Mouse (Mus musculus) neural tube, embryonic 14.5 days (tissue): ENCODE results near the gene Ugt1a8. TPM values are rescaled to one million over a fixed set of nuclear protein-coding genes. Genes with fewer than 3 reads are reported as not detected.
"Not testable (repeated sequence)": the region's sequence is repeated elsewhere in the genome, so short reads cannot be mapped to it uniquely, and the experiment has no call there.

Experiments
- ATAC-seq: fragments of 200-750 bp; cut with Nextera tagmentation; 2 replicates; pipeline ENCODE4 v1.8.0; 2017; ENCODE audit warnings: low read depth, mild to moderate bottlenecking, moderate TSS enrichment, moderate library complexity
- H3K27ac ChIP-seq: fragments of 300-500 bp; sonication (generic); 2 replicates; pipeline ENCODE4 v1.5.1; 2014; ENCODE audit warnings: low read depth, mild to moderate bottlenecking, control low read depth, low read length, moderate library complexity, mixed read lengths
- H3K27me3 ChIP-seq: fragments of 300-500 bp; sonication (generic); 2 replicates; pipeline ENCODE4 v1.6.1; 2014; ENCODE audit warnings: low read length; ENCODE audit not compliant: control insufficient read depth, insufficient read depth
- H3K36me3 ChIP-seq: fragments of 300-500 bp; sonication (generic); 2 replicates; pipeline ENCODE4 v1.6.1; 2014; ENCODE audit warnings: low read length, mixed read lengths; ENCODE audit not compliant: control insufficient read depth, insufficient read depth
- H3K4me1 ChIP-seq: fragments of 300-500 bp; sonication (generic); 2 replicates; pipeline ENCODE4 v1.6.1; 2014; ENCODE audit warnings: low read length; ENCODE audit not compliant: control insufficient read depth, insufficient read depth
- H3K4me2 ChIP-seq: fragments of 300-500 bp; sonication (generic); 2 replicates; pipeline ENCODE4 v1.6.1; 2014; ENCODE audit warnings: mild to moderate bottlenecking, low read depth, low read length, control low read depth
- H3K4me3 ChIP-seq: fragments of 300-500 bp; sonication (generic); 2 replicates; pipeline ENCODE4 v1.5.1; 2014; ENCODE audit warnings: low read depth, low read length, control low read depth, mixed read lengths
- H3K9ac ChIP-seq: fragments of 300-500 bp; sonication (generic); replicated peaks from 2 replicates; pipeline ENCODE4 v1.6.1; 2014; ENCODE audit warnings: low read depth, mild to moderate bottlenecking, control low read depth, low read length, mixed read lengths
- H3K9me3 ChIP-seq: fragments of 300-500 bp; sonication (generic); 2 replicates; pipeline ENCODE4 v1.6.1; 2016; ENCODE audit warnings: low read length; ENCODE audit not compliant: control insufficient read depth
- WGBS: fragments of 180-500 bp; shearing (Covaris S2); extraction: QIAGEN DNeasy Blood & Tissue Kit; methylation state at CpG from one replicate; pipeline ENCODE4 v1.1.7; 2014; 5-methylcytosine and 5-hydroxymethylcytosine counted together
- polyA plus RNA-seq: library from polyadenylated mRNA; unstranded; fragments of >200 nt; fragmentation: Nextera tagmentation; extraction: Ambion mirVana; gene quantifications from 2 replicates; pipeline ENCODE4 v1.2.1, GENCODE M21; 2014

The Ugt1a8 gene
- polyA plus RNA-seq, result not detected in 2 replicates

DNA sequence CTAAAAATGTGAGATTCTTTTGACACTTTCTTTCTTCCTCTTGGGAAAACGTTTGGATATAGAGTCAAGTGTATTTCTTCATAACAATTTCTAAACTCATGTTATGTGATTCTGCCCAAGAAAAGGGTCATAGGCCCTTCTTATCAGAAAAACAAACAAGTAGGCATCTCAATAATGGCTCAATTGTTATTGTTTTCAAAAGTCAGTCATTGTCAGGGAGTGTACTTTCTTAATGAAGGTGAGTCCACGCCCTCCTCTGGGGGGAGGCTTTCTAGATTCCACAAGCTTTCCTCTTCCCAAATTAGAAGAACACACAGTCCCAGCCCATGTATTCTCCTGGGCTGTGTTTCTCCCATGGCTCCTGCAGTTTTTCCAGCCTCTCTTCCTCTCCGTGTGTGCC is at the start of gene Ugt1a8:
Gene Ugt1a8 (plus strand): TSS at position 301 of the 400 bp plus-strand sequence.
- Histone ChIP-seq H3K36me3 (no peaks in the 10 kb centered on the region), H3K4me2 (no peak within 1 kb of the TSS), H3K4me1 (no peaks in the 10 kb centered on the region), H3K27ac (no peak within 1 kb of the TSS), H3K9me3 (no peaks in the 10 kb centered on the region), H3K9ac (no peak within 1 kb of the TSS), H3K27me3 (no peaks in the 10 kb centered on the region), H3K4me3 (no peak within 1 kb of the TSS)
- 84% methylated on average over 3 of the region's 3 CpGs for WGBS
- ATAC-seq, result no peak

- not testable (repeated sequence) for H3K9me3 ChIP-seq, H3K36me3 ChIP-seq, H3K9ac ChIP-seq, H3K4me1 ChIP-seq, H3K27me3 ChIP-seq, H3K4me3 ChIP-seq, H3K4me2 ChIP-seq, ATAC-seq, H3K27ac ChIP-seq
- WGBS, result 57% methylated on average over 1 of the region's 2 CpGs
These were observed 44.6 kb upstream of the Ugt1a8 start for GRCm38 (mm10) chr1:88043044-88043443.

DNA sequence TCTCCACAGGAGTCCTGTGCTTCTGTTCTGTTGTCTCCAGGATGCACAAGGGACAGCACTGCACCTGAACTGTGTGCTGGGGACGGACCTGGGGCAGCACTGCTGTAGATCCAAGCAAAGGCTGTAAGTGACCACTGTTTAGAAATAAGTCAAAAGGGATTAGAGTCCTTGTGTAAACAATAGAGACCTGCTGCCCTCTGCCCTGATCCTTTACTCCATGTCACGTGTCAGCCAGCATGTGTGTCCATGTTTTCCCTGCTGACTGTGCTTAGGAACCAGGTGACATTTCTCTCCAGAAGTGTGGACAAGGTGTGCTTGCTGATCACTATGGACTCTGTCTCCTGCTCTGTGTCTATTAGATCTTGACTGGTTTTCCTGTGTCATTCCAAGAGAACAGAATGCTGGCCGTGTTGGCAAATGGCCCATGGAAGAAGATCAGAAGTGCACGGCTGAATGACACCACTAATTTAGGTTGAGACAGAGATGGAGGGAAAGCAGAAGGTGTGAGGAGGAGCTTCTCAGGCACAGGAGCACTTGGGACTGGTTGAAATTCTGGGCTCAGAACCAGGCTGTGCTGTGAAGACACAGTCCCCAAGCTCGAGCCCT is 42.7 kb upstream of the Ugt1a8 start:
- not testable (repeated sequence) for H3K9ac ChIP-seq, H3K4me3 ChIP-seq, H3K4me2 ChIP-seq, H3K9me3 ChIP-seq, H3K4me1 ChIP-seq, H3K27me3 ChIP-seq, ATAC-seq, H3K27ac ChIP-seq, H3K36me3 ChIP-seq
- WGBS, result 74% methylated on average over 3 of the region's 5 CpGs

- ATAC-seq, result not testable (repeated sequence)
- 91% methylated on average over 2 of the region's 2 CpGs for WGBS
These were observed 40.2 kb upstream of the Ugt1a8 start for GRCm38 (mm10) chr1:88047408-88047807.

GRCm38 (mm10) chr1:88055088-88055487 is 32.5 kb upstream of the Ugt1a8 start, which contains the start of gene Ugt1a10:
TSS of gene Ugt1a10 (plus strand) at chr1:88055388.
- Histone ChIP-seq H3K27me3 (no peaks in the 10 kb centered on the region), H3K9ac (no peak within 1 kb of the TSS), H3K4me2 (no peak within 1 kb of the TSS), H3K27ac (no peak within 1 kb of the TSS), H3K4me1 (no peaks in the 10 kb centered on the region), H3K9me3 (no peaks in the 10 kb centered on the region), H3K36me3 (no peaks in the 10 kb centered on the region), H3K4me3 (no peak within 1 kb of the TSS)
- WGBS, result 88% methylated on average over 1 of the region's 1 CpGs
- no peak for ATAC-seq

More at GRCm38 (mm10) chr1:88047408-88047807, 40.2 kb upstream of the Ugt1a8 start:
- H3K4me3 ChIP-seq, H3K27me3 ChIP-seq, H3K4me2 ChIP-seq, H3K9ac ChIP-seq, H3K9me3 ChIP-seq, H3K36me3 ChIP-seq, H3K4me1 ChIP-seq, H3K27ac ChIP-seq: not testable (repeated sequence)

- H3K4me2 ChIP-seq, H3K9ac ChIP-seq, H3K4me1 ChIP-seq, H3K9me3 ChIP-seq, H3K36me3 ChIP-seq, H3K27ac ChIP-seq, ATAC-seq, H3K4me3 ChIP-seq, H3K27me3 ChIP-seq: not testable (repeated sequence)
- 67% methylated on average over 1 of the region's 2 CpGs for WGBS
These were observed 21.0 kb upstream of the Ugt1a8 start for GRCm38 (mm10) chr1:88066472-88067102.

GRCm38 (mm10) chr1:88070495-88070894 is 17.1 kb upstream of the Ugt1a8 start, which contains the start of gene Ugt1a9:
TSS of gene Ugt1a9 (plus strand) at chr1:88070800.
- H3K36me3 ChIP-seq, result no peaks in the 10 kb centered on the region

DNA sequence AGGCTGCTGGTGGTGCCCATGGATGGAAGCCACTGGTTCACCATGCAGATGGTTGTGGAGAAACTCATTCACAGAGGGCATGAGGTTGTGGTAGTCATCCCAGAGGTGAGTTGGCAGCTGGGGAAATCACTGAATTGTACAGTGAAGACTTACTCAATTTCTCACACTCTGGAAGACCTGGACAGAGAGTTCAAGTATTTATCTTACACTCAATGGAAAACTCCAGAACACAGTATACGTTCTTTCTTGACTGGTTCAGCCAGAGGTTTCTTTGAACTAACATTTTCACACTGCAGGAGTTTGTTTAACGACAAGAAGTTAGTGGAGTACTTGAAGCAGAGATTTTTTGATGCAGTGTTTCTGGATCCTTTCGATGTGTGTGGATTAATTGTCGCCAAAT is 16.7 kb upstream of the Ugt1a8 start:
- H3K4me3 ChIP-seq, result no peak overlapping the region
- no peak overlapping the region for H3K27ac ChIP-seq
- no peaks in the 10 kb centered on the region for H3K27me3 ChIP-seq
- no peak overlapping the region for H3K9ac ChIP-seq
- 86% methylated on average over 4 of the region's 4 CpGs for WGBS
- no peaks in the 10 kb centered on the region for H3K4me1 ChIP-seq
- H3K4me2 ChIP-seq, result no peak overlapping the region
- ATAC-seq, result no peak
- no peaks in the 10 kb centered on the region for H3K36me3 ChIP-seq
- H3K9me3 ChIP-seq, result no peaks in the 10 kb centered on the region

More at GRCm38 (mm10) chr1:88070495-88070894, 17.1 kb upstream of the Ugt1a8 start, which contains the start of gene Ugt1a9:
- no peak within 1 kb of the TSS for H3K4me3 ChIP-seq
- no peak within 1 kb of the TSS for H3K9ac ChIP-seq
- H3K27ac ChIP-seq, result no peak within 1 kb of the TSS
- H3K4me1 ChIP-seq, result no peaks in the 10 kb centered on the region
- no peak for ATAC-seq
- WGBS, result 82% methylated on average over 2 of the region's 2 CpGs
- H3K27me3 ChIP-seq, result no peaks in the 10 kb centered on the region
- H3K9me3 ChIP-seq, result no peaks in the 10 kb centered on the region
- H3K4me2 ChIP-seq, result no peak within 1 kb of the TSS

GRCm38 (mm10) chr1:88074471-88074870 is 13.1 kb upstream of the Ugt1a8 start:
- Histone ChIP-seq H3K4me3 (no peak overlapping the region), H3K36me3 (no peaks in the 10 kb centered on the region), H3K4me1 (no peaks in the 10 kb centered on the region), H3K9me3 (no peaks in the 10 kb centered on the region), H3K27ac (no peak overlapping the region), H3K27me3 (no peaks in the 10 kb centered on the region), H3K4me2 (no peak overlapping the region), H3K9ac (no peak overlapping the region)
- ATAC-seq, result no peak
- 86% methylated on average over 2 of the region's 2 CpGs for WGBS
